Mouse (Mus musculus) B cell, adult 67 days (primary cell): ENCODE data around the gene H2-Ab1. TPM values are rescaled to one million over a fixed set of nuclear protein-coding genes. Genes with fewer than 3 reads are reported as not detected.

ENCODE experiments used
- total RNA-seq, 2 experiments: library from RNA; stranded (reverse); gene quantifications; 4 replicates each; pipeline ENCODE4 v1.2.4; 2023

Gene H2-Ab1
- total RNA-seq = 1,000 to 10,000 TPM; 6,321 to 6,441 TPM

DNA sequence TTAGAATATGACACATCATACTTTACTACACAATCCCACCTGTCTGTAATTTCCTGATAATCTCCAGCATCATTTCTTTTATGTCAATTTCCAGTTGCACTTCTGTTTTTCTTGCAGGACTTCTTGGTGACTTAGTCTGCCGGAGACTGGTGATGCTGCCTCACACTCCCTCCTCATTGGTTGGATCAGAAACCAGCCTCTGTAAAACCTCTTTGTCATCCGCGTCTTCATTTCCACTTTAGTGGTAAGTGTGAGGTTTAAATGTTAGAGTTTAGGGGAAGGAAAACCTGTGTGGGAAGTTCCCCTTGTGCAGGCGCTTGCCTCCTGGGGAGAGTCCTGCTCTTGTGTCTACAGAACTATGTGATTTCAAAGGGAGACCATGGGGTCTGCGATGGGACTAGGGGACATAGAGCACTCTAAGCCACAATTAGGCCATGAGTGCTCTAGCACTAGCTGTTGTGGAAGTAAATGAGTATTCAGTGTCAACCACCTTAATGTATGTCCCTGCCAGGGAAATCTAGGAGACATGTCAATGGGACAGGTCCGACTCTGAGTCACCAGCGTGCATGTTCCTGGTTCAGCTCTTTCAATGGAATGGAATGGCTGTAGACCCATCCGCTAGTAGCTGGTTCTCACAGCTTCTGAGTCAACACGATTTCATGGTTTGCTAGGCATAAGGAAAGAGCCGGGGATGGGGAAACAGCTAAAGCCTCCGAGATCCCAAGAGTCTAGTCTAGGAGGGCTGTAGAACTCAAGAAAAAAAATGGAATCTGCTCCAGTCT lies at the start of gene H2-Ab1:
Gene H2-Ab1 (plus strand): TSS at position 96 of the 782 bp plus-strand sequence.

DNA sequence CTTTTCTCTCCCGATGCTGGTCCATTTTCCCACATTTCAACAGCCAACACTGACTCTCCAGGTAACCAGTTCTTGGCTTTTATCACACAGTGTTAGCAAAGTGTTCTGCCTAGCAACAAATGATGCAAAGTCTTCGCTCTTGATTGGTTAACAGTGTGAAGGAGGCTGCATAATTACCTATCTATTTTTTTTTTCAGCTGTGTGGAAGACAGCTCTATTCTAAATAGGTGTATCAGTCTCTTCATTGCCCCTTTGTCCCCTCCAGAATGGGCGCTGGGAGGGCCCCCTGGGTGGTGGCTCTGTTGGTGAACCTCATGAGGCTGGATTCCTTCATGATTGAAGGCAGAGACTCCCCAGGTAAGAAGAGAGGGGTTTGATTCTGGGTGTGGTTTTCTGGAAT lies 18.8 kb upstream of the H2-Ab1 start, which contains the start of gene H2-Ob:
Gene H2-Ob (plus strand): TSS at position 198 of the 400 bp plus-strand sequence.

DNA sequence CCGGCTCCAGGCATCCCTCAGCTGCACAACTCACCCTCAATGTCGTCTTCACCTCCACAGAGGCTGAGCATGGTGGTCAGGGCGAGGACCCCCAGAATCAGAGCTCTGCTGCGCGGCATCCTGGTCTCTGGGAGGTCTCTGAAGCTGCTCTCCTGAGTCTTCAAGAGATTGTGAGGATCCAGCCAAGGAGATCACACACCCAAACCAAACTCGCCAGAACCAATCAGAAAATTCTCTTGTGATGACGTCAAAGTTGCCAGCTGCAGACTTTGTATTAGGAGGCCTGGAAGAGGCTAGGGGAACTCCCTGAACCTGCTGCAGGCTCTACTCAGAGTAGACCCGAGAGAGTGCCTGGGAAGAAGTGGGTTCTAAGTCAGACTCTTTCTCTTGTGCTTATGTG lies 30.2 kb downstream of the H2-Ab1 start, which contains the start of gene H2-Aa:
Gene H2-Aa (minus strand): TSS at position 176 of the 400 bp plus-strand sequence.

DNA sequence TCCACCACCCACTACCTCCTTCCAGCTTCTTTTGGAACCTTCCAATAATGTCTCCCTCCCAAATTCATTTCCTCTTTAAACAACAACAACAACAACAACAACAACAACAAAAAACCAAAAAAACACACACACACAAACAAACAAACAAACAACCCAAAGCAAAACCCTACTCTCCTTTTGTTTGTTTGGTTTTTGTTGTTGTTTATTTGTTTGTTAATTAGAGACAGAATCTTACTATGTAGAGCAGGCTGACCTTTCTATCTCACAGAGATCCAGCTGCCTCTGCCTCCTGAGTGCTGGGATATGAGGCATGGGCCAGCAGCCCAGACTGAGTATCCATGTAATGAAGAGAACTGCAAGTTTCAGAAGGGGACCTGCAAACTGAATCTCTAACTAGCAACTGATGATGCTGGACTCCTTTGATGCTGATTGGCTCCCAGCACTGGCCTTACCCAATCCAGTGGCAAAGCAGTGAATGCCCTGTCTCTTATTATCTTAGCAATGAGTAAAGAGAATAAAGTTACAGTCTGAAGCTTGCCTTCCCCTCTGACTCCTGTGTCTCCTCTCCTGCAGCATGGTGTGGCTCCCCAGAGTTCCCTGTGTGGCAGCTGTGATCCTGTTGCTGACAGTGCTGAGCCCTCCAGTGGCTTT lies 48.0 kb downstream of the H2-Ab1 start, which contains the start of gene H2-Eb1:
Gene H2-Eb1 (plus strand): TSS at position 488 of the 651 bp plus-strand sequence.

Other genes with a start within 250 kb of the H2-Ab1 start
- gene Ring1, start 233.0 kb upstream of the H2-Ab1 start, total RNA-seq = 10 to 100 TPM; 35.8 to 40.6 TPM
- 100 to 1,000 TPM; 145 to 161 TPM for gene H2-Ke6, start 229.6 kb upstream of the H2-Ab1 start, total RNA-seq
- 10 to 100 TPM; 81.1 to 92.0 TPM for gene Slc39a7, start 226.0 kb upstream of the H2-Ab1 start, total RNA-seq
- gene Rxrb, start 225.9 kb upstream of the H2-Ab1 start, total RNA-seq = 100 to 1,000 TPM; 119 to 129 TPM
- 1 to 10 TPM; 9.3 to 9.6 TPM for gene Col11a2, start 218.3 kb upstream of the H2-Ab1 start, total RNA-seq
- 100 to 1,000 TPM; 208 to 232 TPM for gene H2-Oa, start 165.3 kb upstream of the H2-Ab1 start, total RNA-seq
- gene H2-DMa, start 138.1 kb upstream of the H2-Ab1 start, total RNA-seq = 100 to 1,000 TPM; 579 to 585 TPM
- gene Brd2, start 135.1 kb upstream of the H2-Ab1 start, total RNA-seq = 100 to 1,000 TPM; 526 to 537 TPM
- 1,000 to 10,000 TPM; 1,421 to 1,463 TPM for gene H2-DMb2, start 114.4 kb upstream of the H2-Ab1 start, total RNA-seq
- gene H2-DMb1, start 104.6 kb upstream of the H2-Ab1 start, total RNA-seq = 100 to 1,000 TPM; 605 to 615 TPM
- 100 to 1,000 TPM; 143 to 169 TPM for gene Tap1, start 70.1 kb upstream of the H2-Ab1 start, total RNA-seq
- gene Psmb9, start 69.9 kb upstream of the H2-Ab1 start, total RNA-seq = 100 to 1,000 TPM in 1 of 2 experiments, 10 to 100 TPM in 1; 96.9 to 120 TPM
- gene Psmb8, start 60.0 kb upstream of the H2-Ab1 start, total RNA-seq = 100 to 1,000 TPM; 240 to 265 TPM
- 100 to 1,000 TPM; 125 to 140 TPM for gene Tap2, start 54.2 kb upstream of the H2-Ab1 start, total RNA-seq
- gene H2-Ob, start 18.8 kb upstream of the H2-Ab1 start, total RNA-seq = 1,000 to 10,000 TPM; 1,014 to 1,076 TPM
- 1,000 to 10,000 TPM; 4,632 to 4,642 TPM for gene H2-Aa, start 30.1 kb downstream of the H2-Ab1 start, total RNA-seq
- gene H2-Eb1, start 48.2 kb downstream of the H2-Ab1 start, total RNA-seq = 1,000 to 10,000 TPM; 3,437 to 3,484 TPM
- 10 to 100 TPM; 33.6 to 48.0 TPM for gene H2-Eb2, start 68.0 kb downstream of the H2-Ab1 start, total RNA-seq
- gene Btnl2, start 97.1 kb downstream of the H2-Ab1 start, total RNA-seq = 10 to 100 TPM in 1 of 2 experiments, 1 to 10 TPM in 1; 9.3 to 12.5 TPM
- gene Btnl1, start 119.4 kb downstream of the H2-Ab1 start, total RNA-seq = 1 to 10 TPM; 2.7 to 4.5 TPM
- gene BC051142, start 141.1 kb downstream of the H2-Ab1 start, total RNA-seq = 10 to 100 TPM; 14.3 to 15.6 TPM
- gene Btnl4, start 219.6 kb downstream of the H2-Ab1 start, total RNA-seq = not detected